Mouse (Mus musculus): ENCODE measurements at regions not wholly inside any gene's neighbourhood (a gene's known extent, or its start where the extent isn't known, plus 50 kb on each side); places are given as distances from the start of the nearest gene placed in this dataset.

DNA sequence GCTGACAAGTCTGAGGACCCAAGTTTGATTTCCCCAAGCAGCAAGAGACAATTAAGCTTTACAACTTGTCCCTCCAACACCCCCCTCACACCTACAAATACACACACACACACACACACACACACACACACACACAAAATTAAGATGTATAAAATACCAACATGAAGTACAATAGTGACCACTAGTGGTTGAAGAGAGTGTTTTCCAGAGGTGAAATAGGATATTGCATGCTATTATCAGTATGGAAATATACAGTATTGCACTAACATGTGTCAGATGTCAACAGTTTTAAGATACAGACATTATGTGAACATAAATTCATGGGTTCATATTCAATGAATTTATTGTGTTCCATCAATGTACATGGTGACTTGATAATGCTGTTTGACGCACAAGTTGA lies 685.7 kb upstream of the Cdh6 start:
- ATAC-seq: 0 out of 2 replicates have a peak, but pooled peaks have one; percentile 41
- Histone ChIP-seq H3K9me3 (replicated peaks) (no peaks in the 10 kb centered on the region), H3K4me1 (no peaks in the 10 kb centered on the region), H3K27ac (no peak overlapping the region), H3K36me3 (ENCODE audit: poor library complexity, severe bottlenecking) (no peaks in the 10 kb centered on the region), H3K4me3 (no peak overlapping the region), H3K9ac (no peak overlapping the region), H3K27me3 (no peaks in the 10 kb centered on the region), H3K4me2 (no peak overlapping the region)
- WGBS: 98% methylated on average over 1 of the region's 1 CpGs

DNA sequence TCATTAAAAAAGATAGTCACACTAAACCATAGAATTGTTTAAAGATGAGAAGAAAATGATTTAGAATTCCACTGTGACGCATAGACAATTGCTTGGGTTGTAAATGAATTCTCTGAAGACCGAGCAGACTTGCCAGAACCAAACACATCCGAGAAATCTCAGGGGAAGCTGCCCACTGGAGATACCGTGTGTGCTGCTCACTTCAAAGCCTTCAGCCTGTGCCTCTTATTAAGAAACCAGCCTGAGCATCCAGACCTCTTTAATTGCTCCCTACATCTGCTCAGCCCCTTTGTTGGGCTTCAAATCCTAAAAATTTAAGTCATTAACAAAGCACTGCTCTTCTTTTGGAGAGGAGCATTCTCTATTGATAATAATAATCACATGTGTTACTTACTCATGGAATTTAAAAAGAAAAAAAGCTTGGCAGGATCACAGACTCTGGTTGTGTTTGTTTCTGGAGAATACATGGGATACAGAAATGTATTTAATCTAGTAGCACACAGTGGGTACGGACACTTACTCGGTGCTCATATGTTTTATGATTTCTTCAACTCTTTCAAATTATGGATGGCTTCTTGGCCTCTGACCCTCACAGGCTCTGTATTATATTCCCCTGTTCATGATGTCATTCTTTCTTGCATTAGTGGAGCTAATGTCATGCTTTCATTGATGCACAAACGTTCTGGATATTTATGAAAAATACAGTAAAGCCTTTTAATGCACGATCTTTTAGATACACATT lies 680.8 kb upstream of the Cdh6 start:
- ATAC-seq: peak; percentile 45; the same call in 1 of the 2 replicates
- Histone ChIP-seq H3K9ac (no peak overlapping the region), H3K27me3 (no peaks in the 10 kb centered on the region), H3K36me3 (ENCODE audit: poor library complexity, severe bottlenecking) (no peaks in the 10 kb centered on the region), H3K27ac (no peak overlapping the region), H3K4me3 (no peak overlapping the region), H3K4me1 (no peaks in the 10 kb centered on the region; the same call in 1 of the 2 replicates), H3K4me2 (no peak overlapping the region), H3K9me3 (replicated peaks) (no peaks in the 10 kb centered on the region)
- WGBS: 51% methylated on average over 8 of the region's 8 CpGs
